Mouse (Mus musculus) midbrain, embryonic 16.5 days (tissue): ENCODE results near the gene Mta1. TPM values are rescaled to one million over a fixed set of nuclear protein-coding genes. Genes with fewer than 3 reads are reported as not detected.

Experiments
- ATAC-seq: fragments of 200-750 bp; cut with Nextera tagmentation; 2 replicates; pipeline ENCODE4 v1.8.0; 2017; ENCODE audit warnings: moderate TSS enrichment
- H3K27ac ChIP-seq: fragments of 300-500 bp; sonication (generic); 2 replicates; pipeline ENCODE4 v1.5.1; 2014; ENCODE audit warnings: mild to moderate bottlenecking, low read length, mixed read lengths
- H3K27me3 ChIP-seq: fragments of 300-500 bp; sonication (generic); 2 replicates; pipeline ENCODE4 v1.6.1; 2014; ENCODE audit warnings: low read depth, low read length, mixed read lengths; ENCODE audit not compliant: control insufficient read depth, insufficient read depth
- H3K36me3 ChIP-seq: fragments of 300-500 bp; sonication (generic); 2 replicates; pipeline ENCODE4 v1.6.1; 2014; ENCODE audit warnings: mild to moderate bottlenecking, low read length, moderate library complexity, mixed read lengths; ENCODE audit not compliant: control insufficient read depth, insufficient read depth
- H3K4me1 ChIP-seq: fragments of 300-500 bp; sonication (generic); 2 replicates; pipeline ENCODE4 v1.6.1; 2014; ENCODE audit warnings: mild to moderate bottlenecking, low read length, mixed read lengths; ENCODE audit not compliant: control insufficient read depth, insufficient read depth
- H3K4me2 ChIP-seq: fragments of 300-500 bp; sonication (generic); 2 replicates; pipeline ENCODE4 v1.6.1; 2014; ENCODE audit warnings: mild to moderate bottlenecking, low read length, mixed read lengths
- H3K4me3 ChIP-seq: fragments of 300-500 bp; sonication (generic); 2 replicates; pipeline ENCODE4 v1.5.1; 2014; ENCODE audit warnings: low read depth, mild to moderate bottlenecking, low read length, moderate library complexity, mixed read lengths
- H3K9ac ChIP-seq: fragments of 300-500 bp; sonication (generic); 2 replicates; pipeline ENCODE4 v1.6.1; 2014; ENCODE audit warnings: low read depth, low read length, mixed read lengths
- H3K9me3 ChIP-seq: fragments of 300-500 bp; sonication (generic); replicated peaks from 2 replicates; pipeline ENCODE4 v1.6.1; 2014; ENCODE audit warnings: mild to moderate bottlenecking, low read length, mixed read lengths; ENCODE audit not compliant: control insufficient read depth, poor library complexity, severe bottlenecking
- WGBS: fragments of 180-500 bp; shearing (Covaris S2); extraction: QIAGEN DNeasy Blood & Tissue Kit; methylation state at CpG from one replicate; pipeline ENCODE4 v1.1.7; 2014; 5-methylcytosine and 5-hydroxymethylcytosine counted together
- polyA plus RNA-seq: library from polyadenylated mRNA; unstranded; fragments of >200 nt; fragmentation: Nextera tagmentation; extraction: Ambion mirVana; gene quantifications from 2 replicates; pipeline ENCODE4 v1.2.1, GENCODE M21; 2015

Gene Mta1
- polyA plus RNA-seq, 1 experiment from 2014 or later = 14.4 TPM

- Histone ChIP-seq H3K36me3 (no peaks in the 10 kb centered on the region), H3K27ac (peak overlapping the region; percentile 48), H3K27me3 (peaks cover 8% of the 10 kb centered on the region), H3K4me2 (peak overlapping the region; percentile 73), H3K9me3 (no peaks in the 10 kb centered on the region), H3K4me1 (peaks cover 19% of the 10 kb centered on the region), H3K9ac (peak overlapping the region; percentile 62), H3K4me3 (peak overlapping the region; percentile 63)
- 3% methylated on average over 32 of the region's 32 CpGs for WGBS
- peak; percentile 22 for ATAC-seq
Observed at GRCm38 (mm10) chr12:113155076-113155771, 57.1 kb downstream of the Mta1 start.

- Histone ChIP-seq H3K4me2 (peak within 1 kb of the TSS; percentile 92), H3K27ac (peak within 1 kb of the TSS; percentile 48), H3K36me3 (no peaks in the 10 kb centered on the region), H3K27me3 (peaks cover 8% of the 10 kb centered on the region), H3K9ac (peak within 1 kb of the TSS; percentile 62), H3K9me3 (no peaks in the 10 kb centered on the region), H3K4me1 (peaks cover 19% of the 10 kb centered on the region), H3K4me3 (peak within 1 kb of the TSS; percentile 63)
- WGBS = 0% methylated on average over 45 of the region's 46 CpGs
- ATAC-seq = peak; percentile 96
Observed at GRCm38 (mm10) chr12:113155887-113156539, 57.9 kb downstream of the Mta1 start, which contains the start of gene Tedc1. TSS of gene Tedc1 (plus strand) at chr12:113156421.

- Histone ChIP-seq H3K36me3 (no peaks in the 10 kb centered on the region), H3K4me3 (peak overlapping the region; percentile 63), H3K9me3 (no peaks in the 10 kb centered on the region), H3K9ac (peak overlapping the region; percentile 43; the same call in 1 of the 2 replicates), H3K27ac (no peak overlapping the region), H3K27me3 (peaks cover 8% of the 10 kb centered on the region), H3K4me1 (peaks cover 18% of the 10 kb centered on the region), H3K4me2 (peak overlapping the region; percentile 92)
- ATAC-seq = no peak
- WGBS = under 1% methylated on average over 23 of the region's 23 CpGs
Observed at GRCm38 (mm10) chr12:113156540-113156929, 58.5 kb downstream of the Mta1 start.

GRCm38 (mm10) chr12:113157002-113157401 is 58.9 kb downstream of the Mta1 start:
- H3K4me3 ChIP-seq = peak overlapping the region; percentile 63
- no peaks in the 10 kb centered on the region for H3K36me3 ChIP-seq
- WGBS = 32% methylated on average over 8 of the region's 8 CpGs
- H3K9me3 ChIP-seq = no peaks in the 10 kb centered on the region
- H3K4me2 ChIP-seq = peak overlapping the region; percentile 92
- ATAC-seq = no peak
- H3K4me1 ChIP-seq = peaks cover 13% of the 10 kb centered on the region
- peaks cover 8% of the 10 kb centered on the region for H3K27me3 ChIP-seq
- H3K27ac ChIP-seq = no peak overlapping the region
- H3K9ac ChIP-seq = 0 out of 2 replicates have a peak overlapping the region, but pooled peaks have one; percentile 43

- Histone ChIP-seq H3K27me3 (peaks cover 5% of the 10 kb centered on the region), H3K9ac (no peak overlapping the region), H3K4me1 (peaks cover 12% of the 10 kb centered on the region), H3K4me3 (no peak overlapping the region), H3K9me3 (no peaks in the 10 kb centered on the region), H3K4me2 (no peak overlapping the region), H3K27ac (no peak overlapping the region), H3K36me3 (no peaks in the 10 kb centered on the region)
- 91% methylated on average over 8 of the region's 8 CpGs for WGBS
- no peak for ATAC-seq
Observed at GRCm38 (mm10) chr12:113157521-113157920, 59.4 kb downstream of the Mta1 start.

- Histone ChIP-seq H3K27me3 (peaks cover 2% of the 10 kb centered on the region; the same call in 1 of the 2 replicates), H3K9me3 (no peaks in the 10 kb centered on the region), H3K4me1 (peaks cover 12% of the 10 kb centered on the region), H3K36me3 (no peaks in the 10 kb centered on the region), H3K4me2 (no peak overlapping the region), H3K9ac (no peak overlapping the region), H3K27ac (no peak overlapping the region), H3K4me3 (no peak overlapping the region)
- no peak for ATAC-seq
- 92% methylated on average over 8 of the region's 8 CpGs for WGBS
Observed at GRCm38 (mm10) chr12:113157971-113158370, 59.9 kb downstream of the Mta1 start.

GRCm38 (mm10) chr12:113163561-113164006 is 65.5 kb downstream of the Mta1 start:
- ATAC-seq = peak; percentile 81
- Histone ChIP-seq H3K27me3 (no peaks in the 10 kb centered on the region), H3K36me3 (no peaks in the 10 kb centered on the region), H3K4me3 (no peak overlapping the region), H3K4me2 (no peak overlapping the region), H3K4me1 (no peaks in the 10 kb centered on the region), H3K9me3 (no peaks in the 10 kb centered on the region), H3K27ac (peak overlapping the region; percentile 75), H3K9ac (peak overlapping the region; percentile 22; the same call in 1 of the 2 replicates)
- 74% methylated on average over 11 of the region's 11 CpGs for WGBS

GRCm38 (mm10) chr12:113168031-113168536 is 70.0 kb downstream of the Mta1 start:
- H3K4me3 ChIP-seq = no peak overlapping the region
- ATAC-seq = no peak
- WGBS = 80% methylated on average over 9 of the region's 9 CpGs
- H3K36me3 ChIP-seq = no peaks in the 10 kb centered on the region
- no peak overlapping the region for H3K27ac ChIP-seq
- H3K9me3 ChIP-seq = no peaks in the 10 kb centered on the region
- no peak overlapping the region for H3K9ac ChIP-seq
- H3K4me1 ChIP-seq = no peaks in the 10 kb centered on the region
- no peaks in the 10 kb centered on the region for H3K27me3 ChIP-seq
- no peak overlapping the region for H3K4me2 ChIP-seq
